Mouse (Mus musculus) intestine, embryonic 16.5 days (tissue): ENCODE data around the gene Lrrc4b. TPM values are rescaled to one million over a fixed set of nuclear protein-coding genes. Genes with fewer than 3 reads are reported as not detected.

Source experiments
- ATAC-seq: fragments of 200-750 bp; cut with Nextera tagmentation; 2 replicates; pipeline ENCODE4 v1.8.0; 2017; ENCODE audit warnings: moderate TSS enrichment, moderate library complexity
- H3K27ac ChIP-seq: fragments of 300-500 bp; sonication (generic); 2 replicates; pipeline ENCODE4 v1.5.1; 2014; ENCODE audit warnings: mild to moderate bottlenecking, low read length
- H3K27me3 ChIP-seq: fragments of 300-500 bp; sonication (generic); replicated peaks from 2 replicates; pipeline ENCODE4 v1.6.1; 2014; ENCODE audit warnings: low read length, control low read depth, mixed read lengths; ENCODE audit not compliant: control insufficient read depth, insufficient read depth
- H3K36me3 ChIP-seq: fragments of 300-500 bp; sonication (generic); 2 replicates; pipeline ENCODE4 v1.6.1; 2014; ENCODE audit warnings: low read length, control low read depth; ENCODE audit not compliant: control insufficient read depth, insufficient read depth
- H3K4me1 ChIP-seq: fragments of 300-500 bp; sonication (generic); 2 replicates; pipeline ENCODE4 v1.6.1; 2014; ENCODE audit warnings: low read length, control low read depth, mixed read lengths; ENCODE audit not compliant: control insufficient read depth, insufficient read depth
- H3K4me2 ChIP-seq: fragments of 300-500 bp; sonication (generic); 2 replicates; pipeline ENCODE4 v1.6.1; 2014; ENCODE audit warnings: low read depth, low read length, control low read depth
- H3K4me3 ChIP-seq: fragments of 300-500 bp; sonication (generic); 2 replicates; pipeline ENCODE4 v1.5.1; 2014; ENCODE audit warnings: mild to moderate bottlenecking, low read length
- H3K9ac ChIP-seq: fragments of 300-500 bp; sonication (generic); 2 replicates; pipeline ENCODE4 v1.6.1; 2014; ENCODE audit warnings: low read depth, low read length
- H3K9me3 ChIP-seq: fragments of 300-500 bp; sonication (generic); 2 replicates; pipeline ENCODE4 v1.6.1; 2016; ENCODE audit warnings: low read length, control low read depth; ENCODE audit not compliant: control insufficient read depth
- WGBS: fragments of 180-500 bp; shearing (Covaris S2); extraction: QIAGEN DNeasy Blood & Tissue Kit; methylation state at CpG from one replicate; pipeline ENCODE4 v1.1.7; 2014; 5-methylcytosine and 5-hydroxymethylcytosine counted together
- polyA plus RNA-seq: library from polyadenylated mRNA; unstranded; fragments of >200 nt; fragmentation: Nextera tagmentation; extraction: Ambion mirVana; gene quantifications from 2 replicates; pipeline ENCODE4 v1.2.1, GENCODE M21; 2015

Gene Lrrc4b
- polyA plus RNA-seq, 1 experiment from 2014 or later: 0.43 TPM

DNA sequence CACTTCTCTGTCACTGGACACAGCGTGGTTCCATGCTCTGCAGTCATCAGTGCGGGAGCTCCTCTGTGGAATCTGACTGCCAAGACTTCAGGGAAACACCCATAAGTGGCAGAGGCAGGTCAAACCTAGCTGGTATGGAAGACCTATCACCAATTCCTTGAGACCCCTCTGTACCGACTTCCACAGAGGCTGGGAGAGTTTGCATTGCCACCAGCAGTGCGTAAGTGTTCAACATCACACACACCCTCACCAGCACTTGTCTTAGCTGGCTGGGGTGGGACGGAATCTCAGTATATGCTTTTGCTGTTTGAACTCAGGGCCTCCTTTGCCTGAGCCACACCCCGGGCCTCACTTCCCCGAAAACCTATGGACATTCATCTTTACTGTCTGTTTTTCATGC is 59.1 kb downstream of the Lrrc4b start:
- Histone ChIP-seq H3K27me3 (no peaks in the 10 kb centered on the region), H3K36me3 (peaks cover 12% of the 10 kb centered on the region), H3K4me2 (no peak overlapping the region), H3K9ac (no peak overlapping the region), H3K4me1 (no peaks in the 10 kb centered on the region), H3K4me3 (no peak overlapping the region), H3K9me3 (no peaks in the 10 kb centered on the region), H3K27ac (no peak overlapping the region)
- no peak for ATAC-seq
- 84% methylated on average over 7 of the region's 7 CpGs for WGBS

DNA sequence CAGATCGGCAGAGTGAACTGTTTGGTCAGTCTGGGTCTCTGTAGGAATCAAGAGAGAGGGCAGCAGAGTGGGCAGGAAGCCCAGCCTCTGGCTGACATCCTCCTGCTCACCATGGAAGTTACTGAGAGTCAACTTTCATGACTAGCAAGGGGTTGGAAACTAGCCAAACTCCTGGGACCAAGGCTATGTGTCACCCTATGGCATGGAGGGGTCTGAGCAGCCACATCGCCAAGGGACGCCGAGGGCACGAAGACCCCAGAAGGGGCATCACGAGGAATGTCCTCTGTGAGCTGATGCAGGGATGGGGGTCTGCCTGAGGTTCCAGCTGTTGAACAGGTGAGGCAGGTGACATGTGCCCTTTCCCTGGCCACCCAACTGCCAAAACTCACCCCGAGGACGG is 59.7 kb downstream of the Lrrc4b start:
- Histone ChIP-seq H3K4me1 (no peaks in the 10 kb centered on the region), H3K9me3 (no peaks in the 10 kb centered on the region), H3K9ac (no peak overlapping the region), H3K4me2 (no peak overlapping the region), H3K36me3 (peaks cover 12% of the 10 kb centered on the region), H3K27me3 (no peaks in the 10 kb centered on the region), H3K27ac (no peak overlapping the region), H3K4me3 (no peak overlapping the region)
- 90% methylated on average over 8 of the region's 8 CpGs for WGBS
- no peak for ATAC-seq

DNA sequence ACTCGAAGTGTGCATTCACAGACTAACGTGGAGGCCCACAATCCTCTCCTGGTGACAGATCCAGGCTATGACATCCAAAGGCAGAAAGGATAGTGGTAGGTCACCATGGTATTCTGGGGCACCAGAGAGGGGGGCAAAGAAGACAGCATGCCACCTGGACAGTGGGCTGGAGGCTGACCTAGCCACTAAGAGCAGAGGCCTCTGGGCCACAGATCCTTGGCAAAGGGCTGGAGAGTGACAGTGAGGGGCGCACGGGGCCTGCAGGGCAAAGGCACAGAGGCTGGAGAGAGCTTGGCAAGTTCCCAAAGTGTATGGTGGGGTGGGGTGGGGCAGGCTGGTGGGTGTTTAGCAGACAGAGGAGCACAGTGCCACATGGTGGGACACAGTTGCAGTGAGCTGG is 61.5 kb downstream of the Lrrc4b start:
- H3K9me3 ChIP-seq: no peaks in the 10 kb centered on the region
- ATAC-seq: no peak
- H3K4me2 ChIP-seq: no peak overlapping the region
- H3K4me1 ChIP-seq: peaks cover 4% of the 10 kb centered on the region; the same call in 1 of the 2 replicates
- H3K4me3 ChIP-seq: no peak overlapping the region
- 92% methylated on average over 4 of the region's 4 CpGs for WGBS
- H3K36me3 ChIP-seq: peaks cover 12% of the 10 kb centered on the region
- no peaks in the 10 kb centered on the region for H3K27me3 ChIP-seq
- no peak overlapping the region for H3K27ac ChIP-seq
- no peak overlapping the region for H3K9ac ChIP-seq

DNA sequence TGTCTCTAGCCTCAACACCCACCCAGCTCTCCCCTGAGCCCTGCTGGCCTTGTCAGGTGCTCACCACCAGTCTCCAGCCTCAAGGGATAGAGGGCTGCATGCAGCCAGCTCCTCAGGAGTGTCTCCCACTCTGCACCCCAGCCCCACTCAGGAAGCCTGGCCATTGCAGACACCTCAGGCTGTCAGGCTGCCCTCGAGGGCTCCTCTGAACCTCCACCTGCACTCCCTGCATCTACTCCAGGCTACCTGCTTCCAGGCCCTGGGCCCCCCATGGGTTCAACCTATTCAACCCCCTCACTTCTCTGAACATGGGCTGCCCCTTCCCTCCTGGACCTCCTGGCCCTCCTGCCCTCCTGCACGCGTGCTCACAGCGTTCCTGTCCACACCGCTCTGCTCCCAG is 62.6 kb downstream of the Lrrc4b start:
- WGBS: 95% methylated on average over 5 of the region's 5 CpGs
- Histone ChIP-seq H3K4me1 (peaks cover 9% of the 10 kb centered on the region), H3K4me3 (no peak overlapping the region), H3K9ac (no peak overlapping the region), H3K36me3 (peaks cover 12% of the 10 kb centered on the region), H3K9me3 (no peaks in the 10 kb centered on the region), H3K27ac (no peak overlapping the region), H3K27me3 (no peaks in the 10 kb centered on the region), H3K4me2 (no peak overlapping the region)
- no peak for ATAC-seq

DNA sequence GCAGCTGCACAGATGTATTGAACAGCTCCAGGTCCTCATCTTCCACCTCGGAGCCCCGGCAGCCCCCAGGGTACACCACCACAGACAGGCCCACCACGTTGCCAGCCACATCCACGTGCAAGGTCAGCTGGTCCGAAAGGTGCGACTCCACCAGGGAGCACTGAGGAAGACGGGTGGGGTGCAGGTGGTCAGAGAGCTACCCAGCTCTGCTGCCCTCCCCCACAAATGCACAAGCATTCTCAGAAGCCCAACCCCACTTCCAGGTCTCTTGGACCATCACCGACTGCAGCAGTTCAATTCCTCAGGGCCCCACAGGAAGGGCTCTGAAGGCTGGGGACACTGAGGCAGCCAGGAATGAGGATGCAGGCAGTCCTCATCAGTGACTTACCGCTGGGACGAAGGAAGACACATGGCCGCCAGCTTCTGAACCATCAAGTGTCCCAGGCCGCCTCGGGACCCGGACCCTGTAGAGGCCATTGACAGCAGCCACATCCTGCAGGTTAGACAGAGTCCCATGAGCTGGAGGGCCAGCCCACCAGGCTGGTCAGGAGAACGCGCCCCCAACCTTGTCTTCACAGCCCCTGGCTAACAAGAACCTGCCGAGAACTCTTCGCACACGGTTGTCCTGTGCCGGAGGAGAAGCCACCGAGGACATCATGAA is 63.5 kb downstream of the Lrrc4b start:
- 92% methylated on average over 21 of the region's 21 CpGs for WGBS
- no peaks in the 10 kb centered on the region for H3K27me3 ChIP-seq
- H3K4me1 ChIP-seq: peaks cover 9% of the 10 kb centered on the region
- H3K4me3 ChIP-seq: no peak overlapping the region
- no peak overlapping the region for H3K9ac ChIP-seq
- H3K4me2 ChIP-seq: no peak overlapping the region
- ATAC-seq: no peak
- H3K9me3 ChIP-seq: no peaks in the 10 kb centered on the region
- H3K27ac ChIP-seq: no peak overlapping the region
- peaks cover 12% of the 10 kb centered on the region for H3K36me3 ChIP-seq

DNA sequence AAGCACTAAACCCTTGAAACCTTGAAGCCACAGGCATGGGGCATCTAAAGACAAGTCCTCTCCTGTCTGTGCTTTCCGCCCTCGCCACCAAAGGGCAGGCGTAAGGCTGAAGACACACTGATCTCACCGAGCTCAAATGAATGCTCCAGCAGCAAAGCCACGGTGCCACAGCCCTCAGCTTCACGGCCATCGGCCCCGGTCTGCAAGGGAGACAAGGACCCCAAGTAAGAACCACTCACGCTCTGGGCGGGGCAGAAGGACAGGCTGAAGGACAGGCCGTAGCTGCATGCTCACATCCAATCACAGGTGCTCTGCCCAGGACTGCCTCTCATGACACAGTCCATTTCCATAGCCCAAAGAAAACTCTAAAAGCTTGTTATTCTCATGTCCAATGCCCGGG is 65.9 kb downstream of the Lrrc4b start:
- no peak for ATAC-seq
- Histone ChIP-seq H3K9me3 (no peaks in the 10 kb centered on the region), H3K27ac (no peak overlapping the region), H3K36me3 (peaks cover 12% of the 10 kb centered on the region), H3K4me3 (no peak overlapping the region), H3K4me1 (peaks cover 9% of the 10 kb centered on the region), H3K4me2 (no peak overlapping the region), H3K27me3 (no peaks in the 10 kb centered on the region), H3K9ac (no peak overlapping the region)
- WGBS: 91% methylated on average over 12 of the region's 12 CpGs

DNA sequence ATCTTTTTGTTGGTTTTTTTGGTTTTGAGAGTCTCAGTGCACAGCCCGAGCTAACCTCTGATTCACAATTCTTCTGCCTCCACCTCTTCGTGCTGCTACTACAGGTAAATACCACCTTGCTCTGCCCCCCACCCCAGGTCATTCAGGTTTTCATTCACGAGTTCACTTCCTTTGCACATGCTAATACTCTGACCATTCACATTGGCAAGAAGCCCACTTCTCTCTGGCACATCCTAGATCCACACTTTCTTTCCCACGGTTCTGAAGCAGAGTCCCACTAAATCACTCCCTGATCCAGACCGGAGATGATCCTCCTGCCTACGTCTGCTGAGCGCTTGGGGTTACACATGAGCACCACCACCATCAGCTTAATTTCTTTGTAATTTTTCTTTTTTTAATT is 66.3 kb downstream of the Lrrc4b start:
- peaks cover 12% of the 10 kb centered on the region for H3K36me3 ChIP-seq
- ATAC-seq: no peak
- no peak overlapping the region for H3K27ac ChIP-seq
- WGBS: 82% methylated on average over 7 of the region's 7 CpGs
- H3K9ac ChIP-seq: peak overlapping the region; percentile 83; the same call in 1 of the 2 replicates
- H3K4me3 ChIP-seq: peak overlapping the region; percentile 68
- peaks cover 9% of the 10 kb centered on the region for H3K4me1 ChIP-seq
- no peaks in the 10 kb centered on the region for H3K9me3 ChIP-seq
- H3K27me3 ChIP-seq: no peaks in the 10 kb centered on the region
- peak overlapping the region; percentile 77 for H3K4me2 ChIP-seq

DNA sequence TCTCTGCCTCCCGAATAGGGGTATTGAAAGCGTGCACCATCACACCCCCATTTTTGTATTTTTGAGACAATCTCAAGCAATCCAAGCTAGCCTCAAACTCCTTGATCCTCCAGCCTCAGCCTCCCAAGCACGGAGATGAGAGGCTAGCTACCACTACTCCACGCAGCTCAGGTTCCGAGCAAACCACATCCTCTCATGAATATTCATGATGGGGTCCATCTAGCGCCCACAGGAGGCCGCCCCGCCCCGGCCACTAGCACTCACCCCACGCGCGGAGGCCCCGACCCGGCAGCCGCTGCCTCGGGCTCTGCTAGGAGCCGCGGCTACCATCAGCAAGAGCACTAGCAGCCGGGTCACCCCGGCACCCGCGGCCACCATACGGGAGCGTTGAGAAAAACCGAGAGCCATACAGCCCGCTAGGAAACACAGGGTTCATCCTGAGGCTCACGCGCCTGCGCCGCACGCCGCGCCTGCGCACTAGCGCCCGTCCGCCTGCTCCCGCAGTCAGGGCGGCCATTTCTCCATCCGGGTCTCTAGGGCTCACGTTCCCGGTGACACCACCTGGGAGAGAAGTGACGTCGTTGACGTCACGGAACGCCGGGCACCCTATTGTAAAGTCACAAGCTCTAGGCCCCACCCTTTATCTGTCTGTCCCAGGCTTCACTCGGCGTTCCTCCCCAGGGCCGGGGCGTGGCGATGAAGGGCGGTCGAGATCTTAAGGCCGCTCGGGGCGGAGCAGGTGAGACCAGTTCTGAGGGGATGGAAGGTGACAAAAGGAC is 67.4 kb downstream of the Lrrc4b start, which contains the start of the genes Emc10 and Fam71e1:
Gene Emc10, minus strand, starts transcription at position 538 of the 779 bp plus-strand sequence.
Gene Fam71e1, plus strand, starts transcription at position 590 of the 779 bp plus-strand sequence.
- WGBS: under 1% methylated on average over 58 of the region's 58 CpGs
- H3K4me3 ChIP-seq: peak within 1 kb of the TSS; percentile 68
- peak; percentile 98 for ATAC-seq
- H3K9ac ChIP-seq: peak within 1 kb of the TSS; percentile 83
- peak within 1 kb of the TSS; percentile 92 for H3K4me2 ChIP-seq
- H3K36me3 ChIP-seq: peaks cover 12% of the 10 kb centered on the region
- peaks cover 9% of the 10 kb centered on the region for H3K4me1 ChIP-seq
- H3K27me3 ChIP-seq: no peaks in the 10 kb centered on the region
- peak within 1 kb of the TSS; percentile 90 for H3K27ac ChIP-seq
- H3K9me3 ChIP-seq: no peaks in the 10 kb centered on the region

DNA sequence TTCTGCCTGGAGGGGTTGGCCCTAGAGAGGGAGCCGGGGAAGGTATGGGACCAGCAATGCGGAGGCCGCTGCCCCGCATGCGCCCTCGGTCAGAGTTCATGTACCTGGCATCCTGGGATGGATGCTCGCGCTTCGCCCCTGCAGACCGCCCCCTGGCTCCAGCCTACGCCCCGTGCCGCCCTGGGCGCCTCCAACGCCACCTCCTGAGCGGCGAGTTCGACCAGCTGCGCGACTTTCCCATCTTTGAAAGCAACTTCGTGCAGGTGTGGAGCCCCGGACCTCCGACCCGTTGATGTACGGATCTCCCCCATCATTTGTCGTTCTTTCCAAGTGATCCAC is 67.9 kb downstream of the Lrrc4b start:
- Histone ChIP-seq H3K27ac (peak overlapping the region; percentile 70), H3K4me2 (peak overlapping the region; percentile 92), H3K9ac (peak overlapping the region; percentile 83), H3K4me3 (peak overlapping the region; percentile 68), H3K9me3 (no peaks in the 10 kb centered on the region), H3K4me1 (peaks cover 9% of the 10 kb centered on the region), H3K36me3 (peaks cover 10% of the 10 kb centered on the region), H3K27me3 (no peaks in the 10 kb centered on the region)
- ATAC-seq: no peak; the same call in 1 of the 2 replicates
- WGBS: under 1% methylated on average over 26 of the region's 26 CpGs
